Mouse (Mus musculus): ENCODE measurements around the gene Atg9b.
"Not testable (repeated sequence)": the region's sequence is repeated elsewhere in the genome, so short reads cannot be mapped to it uniquely, and the experiment has no call there.

The Atg9b gene

GRCm38 (mm10) chr5:24404594-24405360 is 12.8 kb upstream of the Atg9b start:
- no peak for DNase-seq

- DNase-seq = no peak
These were observed 10.0 kb upstream of the Atg9b start for GRCm38 (mm10) chr5:24401969-24402368.

- DNase-seq = no peak
These were observed 9.1 kb upstream of the Atg9b start for GRCm38 (mm10) chr5:24400911-24401605.

- DNase-seq = no peak
These were observed 8.4 kb upstream of the Atg9b start for GRCm38 (mm10) chr5:24400362-24400761.

- DNase-seq = no peak
These were observed 7.7 kb upstream of the Atg9b start for GRCm38 (mm10) chr5:24399686-24400085.

GRCm38 (mm10) chr5:24396254-24396653 is 4.3 kb upstream of the Atg9b start:
- not testable (repeated sequence) for DNase-seq

GRCm38 (mm10) chr5:24394165-24394894 is 2.4 kb upstream of the Atg9b start:
- DNase-seq = peak; percentile 90

- peak; percentile 85 for DNase-seq
These were observed 1.6 kb upstream of the Atg9b start, which contains the start of gene Abcb8 for GRCm38 (mm10) chr5:24393392-24393997. Gene Abcb8 (plus strand): TSS chr5:24393663.

- DNase-seq = no peak
These were observed 781 bp upstream of the Atg9b start for GRCm38 (mm10) chr5:24392724-24393123.

- no peak for DNase-seq
These were observed 2.3 kb downstream of the Atg9b start for GRCm38 (mm10) chr5:24389658-24390020.

- DNase-seq = no peak
These were observed 2.8 kb downstream of the Atg9b start for GRCm38 (mm10) chr5:24389011-24389657.

GRCm38 (mm10) chr5:24388246-24388915 is 3.6 kb downstream of the Atg9b start:
- no peak for DNase-seq

- peak; percentile 70 for DNase-seq
These were observed 4.4 kb downstream of the Atg9b start for GRCm38 (mm10) chr5:24387264-24388241.

GRCm38 (mm10) chr5:24385887-24386550 is 5.9 kb downstream of the Atg9b start:
- no peak for DNase-seq

- DNase-seq = no peak
These were observed 6.6 kb downstream of the Atg9b start for GRCm38 (mm10) chr5:24385374-24385773.

GRCm38 (mm10) chr5:24384407-24384806 is 7.5 kb downstream of the Atg9b start:
- no peak for DNase-seq

GRCm38 (mm10) chr5:24383026-24383859 is 8.7 kb downstream of the Atg9b start:
- peak; percentile 91 for DNase-seq

- DNase-seq = no peak
These were observed 10.0 kb downstream of the Atg9b start for GRCm38 (mm10) chr5:24381988-24382387.

GRCm38 (mm10) chr5:24381486-24381885 is 10.5 kb downstream of the Atg9b start:
- no peak for DNase-seq
